Mouse (Mus musculus): ENCODE measurements around the gene Rbms3.

- TF ChIP-seq CTCF (conservative IDR thresholded peaks at IDR 0.05 in 1 of 2, IDR thresholded peaks at IDR 0.05 in 1 of 2; ENCODE audit: low read depth in 2 of 2, low read length in 2 of 2) (no peak), MAX (IDR thresholded peaks at IDR 0.05; ENCODE audit: low read length) (no peak), CHD1 (IDR thresholded peaks at IDR 0.05; ENCODE audit: low read depth, low read length) (no peak), ETS1 (conservative IDR thresholded peaks at IDR 0.05; ENCODE audit: low read depth, low read length) (no peak), POLR2A (IDR thresholded peaks at IDR 0.05; ENCODE audit: low read depth, low read length) (no peak), EP300 (IDR thresholded peaks at IDR 0.05; ENCODE audit: low read length) (no peak), TCF12 (IDR thresholded peaks at IDR 0.05; ENCODE audit: low read depth, low read length) (no peak), TBP (conservative IDR thresholded peaks at IDR 0.05; ENCODE audit: low read depth, low read length) (no peak), POLR2AphosphoS2 (IDR thresholded peaks at IDR 0.05; ENCODE audit: low read depth, low read length) (no peak), CHD2 (IDR thresholded peaks at IDR 0.05; ENCODE audit: low read length) (no peak), PAX5 (IDR thresholded peaks at IDR 0.05; ENCODE audit: low read length) (no peak)
Measured at GRCm38 (mm10) chr9:116899403-116899802, 730.3 kb downstream of the Rbms3 start.
